Mouse (Mus musculus) CH12.LX (cell line): ENCODE data around the gene Arl6ip4. TPM values are rescaled to one million over a fixed set of nuclear protein-coding genes. Genes with fewer than 3 reads are reported as not detected.

Experiments used
- DNase-seq: peaks from one replicate; pipeline ENCODE4 v3.0.0-alpha.2; 2013; ENCODE audit errors: extremely low read depth
- H3K27ac ChIP-seq: 2 replicates; pipeline ENCODE4 v1.5.1; 2012; ENCODE audit warnings: low read depth, mild to moderate bottlenecking, control low read depth, moderate library complexity; ENCODE audit not compliant: insufficient read depth
- H3K27me3 ChIP-seq: replicated peaks from 2 replicates; pipeline ENCODE3; 2012; ENCODE audit warnings: inconsistent platforms
- H3K36me3 ChIP-seq, 2 experiments: replicated peaks in 1 of 2; 2 replicates each; pipeline versions ENCODE3 to v1.6.1; 2012; ENCODE audit warnings: inconsistent platforms in 1 of 2, low read length in 1 of 2, mild to moderate bottlenecking in 1 of 2, mixed read lengths in 1 of 2, moderate library complexity in 1 of 2; ENCODE audit not compliant: control insufficient read depth in 1 of 2, insufficient read depth in 1 of 2
- H3K4me1 ChIP-seq, 2 experiments: 2 replicates each; pipeline ENCODE4 v1.6.1; 2012; ENCODE audit warnings: inconsistent platforms in 1 of 2, moderate library complexity in 1 of 2; ENCODE audit not compliant: insufficient read depth in 2 of 2, control insufficient read depth in 1 of 2
- H3K4me2 ChIP-seq: 2 replicates; pipeline ENCODE4 v1.6.1; 2012; ENCODE audit warnings: low read depth, mild to moderate bottlenecking, control low read depth; ENCODE audit not compliant: poor library complexity, insufficient read depth, severe bottlenecking
- H3K4me3 ChIP-seq, 3 experiments: fragments of 150-350 bp in 1 of 3; sonication (generic) in 1 of 3; replicated peaks in 1 of 3; 2 replicates each; pipeline versions ENCODE3 to v1.5.1; 2011 to 2012; ENCODE audit warnings: low read depth in 2 of 3, low read length in 2 of 3, mild to moderate bottlenecking in 2 of 3, moderate library complexity in 2 of 3, control low read depth in 1 of 3, improper control_type of control experiment in 1 of 3, inconsistent platforms in 1 of 3, mixed read lengths in 1 of 3; ENCODE audit not compliant: poor library complexity in 1 of 3
- H3K79me2 ChIP-seq: replicated peaks from 2 replicates; pipeline ENCODE4 v1.6.1; 2012; ENCODE audit warnings: mild to moderate bottlenecking, moderate library complexity; ENCODE audit not compliant: control insufficient read depth, poor library complexity, insufficient read depth, severe bottlenecking; ENCODE audit errors: extremely low read depth
- H3K9ac ChIP-seq: 2 replicates; pipeline ENCODE4 v1.6.1; 2012; ENCODE audit warnings: low read depth, mild to moderate bottlenecking, control low read depth, moderate library complexity; ENCODE audit not compliant: insufficient read depth
- H3K9me3 ChIP-seq: replicated peaks from 2 replicates; pipeline ENCODE3; 2012; ENCODE audit warnings: low read length, inconsistent platforms, mixed read lengths
- BHLHE40 ChIP-seq: IDR thresholded peaks from 2 replicates; pipeline ENCODE4 v1.6.1; 2011; ENCODE audit warnings: mild to moderate bottlenecking, low read depth, low read length, improper control_type of control experiment
- CHD1 ChIP-seq: IDR thresholded peaks from 2 replicates; pipeline ENCODE4 v1.6.1; 2012; ENCODE audit warnings: low read depth, low read length, improper control_type of control experiment, inconsistent platforms
- CHD2 ChIP-seq: IDR thresholded peaks from 2 replicates; pipeline ENCODE4 v1.6.1; 2011; ENCODE audit warnings: low read length, improper control_type of control experiment
- CTCF ChIP-seq, 2 experiments: IDR thresholded peaks in 1 of 2; conservative IDR thresholded peaks in 1 of 2; 2 replicates each; pipeline ENCODE4 v1.5.1; 2011 to 2012; ENCODE audit warnings: low read depth in 2 of 2, low read length in 2 of 2, improper control_type of control experiment in 1 of 2, inconsistent platforms in 1 of 2, mild to moderate bottlenecking in 1 of 2, moderate library complexity in 1 of 2
- ELF1 ChIP-seq: IDR thresholded peaks from 2 replicates; pipeline ENCODE4 v1.6.1; 2014; ENCODE audit warnings: low read depth, mild to moderate bottlenecking, inconsistent platforms, low read length, improper control_type of control experiment
- EP300 ChIP-seq: IDR thresholded peaks from 2 replicates; pipeline ENCODE4 v1.6.1; 2011; ENCODE audit warnings: low read length, improper control_type of control experiment
- ETS1 ChIP-seq: conservative IDR thresholded peaks from 2 replicates; pipeline ENCODE4 v1.6.1; 2012; ENCODE audit warnings: low read depth, mild to moderate bottlenecking, inconsistent platforms, low read length, improper control_type of control experiment, moderate library complexity
- GABPA ChIP-seq: IDR thresholded peaks from 2 replicates; pipeline ENCODE4 v1.6.1; 2012; ENCODE audit warnings: low read depth, low read length, improper control_type of control experiment, inconsistent platforms; ENCODE audit not compliant: insufficient replicate concordance
- JUND ChIP-seq: conservative IDR thresholded peaks from 2 replicates; pipeline ENCODE4 v1.6.1; 2011; ENCODE audit warnings: low read depth, low read length, improper control_type of control experiment
- KAT2A ChIP-seq: IDR thresholded peaks from 2 replicates; pipeline ENCODE4 v1.6.1; 2012; ENCODE audit warnings: low read length, improper control_type of control experiment, inconsistent platforms; ENCODE audit not compliant: insufficient replicate concordance
- MAFK ChIP-seq: IDR thresholded peaks from 2 replicates; pipeline ENCODE4 v1.6.1; 2011; ENCODE audit warnings: low read length, improper control_type of control experiment; ENCODE audit not compliant: insufficient replicate concordance
- MAX ChIP-seq: IDR thresholded peaks from 2 replicates; pipeline ENCODE4 v1.6.1; 2011; ENCODE audit warnings: low read length, improper control_type of control experiment
- MEF2A ChIP-seq: IDR thresholded peaks from 2 replicates; pipeline ENCODE4 v1.6.1; 2014; ENCODE audit warnings: low read depth, mild to moderate bottlenecking, inconsistent platforms, low read length, improper control_type of control experiment, borderline replicate concordance
- MYC ChIP-seq: IDR thresholded peaks from 2 replicates; pipeline ENCODE4 v1.6.1; 2011; ENCODE audit warnings: low read depth, mild to moderate bottlenecking, improper control_type of control experiment, low read length
- NRF1 ChIP-seq: IDR thresholded peaks from 2 replicates; pipeline ENCODE4 v1.6.1; 2014; ENCODE audit warnings: low read depth, mild to moderate bottlenecking, inconsistent platforms, low read length, improper control_type of control experiment, moderate library complexity
- POLR2A ChIP-seq: IDR thresholded peaks from 2 replicates; pipeline ENCODE4 v1.6.1; 2011; ENCODE audit warnings: low read depth, mild to moderate bottlenecking, improper control_type of control experiment, low read length
- RAD21 ChIP-seq: IDR thresholded peaks from 2 replicates; pipeline ENCODE4 v1.6.1; 2011; ENCODE audit warnings: low read depth, mild to moderate bottlenecking, low read length, improper control_type of control experiment, moderate library complexity
- RCOR1 ChIP-seq: conservative IDR thresholded peaks from 2 replicates; pipeline ENCODE4 v1.6.1; 2012; ENCODE audit warnings: low read depth, mild to moderate bottlenecking, inconsistent platforms, low read length, improper control_type of control experiment
- SIN3A ChIP-seq: IDR thresholded peaks from 2 replicates; pipeline ENCODE4 v1.6.1; 2012; ENCODE audit warnings: low read length, improper control_type of control experiment, inconsistent platforms
- SMC3 ChIP-seq: IDR thresholded peaks from 2 replicates; pipeline ENCODE4 v1.6.1; 2011; ENCODE audit warnings: low read depth, low read length, improper control_type of control experiment
- TBP ChIP-seq: conservative IDR thresholded peaks from 2 replicates; pipeline ENCODE4 v1.6.1; 2011; ENCODE audit warnings: low read depth, low read length, improper control_type of control experiment
- TCF12 ChIP-seq: IDR thresholded peaks from 2 replicates; pipeline ENCODE4 v1.6.1; 2014; ENCODE audit warnings: low read depth, mild to moderate bottlenecking, inconsistent platforms, low read length, improper control_type of control experiment
- USF1 ChIP-seq: IDR thresholded peaks from 2 replicates; pipeline ENCODE4 v1.6.1; 2014; ENCODE audit warnings: low read depth, mild to moderate bottlenecking, inconsistent platforms, low read length, improper control_type of control experiment
- ZKSCAN1 ChIP-seq: IDR thresholded peaks from 2 replicates; pipeline ENCODE4 v1.6.1; 2012; ENCODE audit warnings: low read depth, inconsistent platforms, low read length, improper control_type of control experiment, borderline replicate concordance
- ZNF384 ChIP-seq: IDR thresholded peaks from 2 replicates; pipeline ENCODE4 v1.6.1; 2012; ENCODE audit warnings: low read depth, low read length, improper control_type of control experiment, inconsistent platforms
- dilution Hi-C: fragments of 300-500 bp; cut with MboI; formaldehyde crosslinking; loops from 2 replicates; pipeline ENCODE4 v1.14.3; 2020; ENCODE audit warnings: low sequenced_read_pairs; ENCODE audit not compliant: extremely low pct_unique_long_range_greater_than_20kb, extremely low pct_ligation_motif_present
- in situ Hi-C: fragments of 300-500 bp; cut with MboI; formaldehyde crosslinking; loops from 3 replicates; pipeline ENCODE4 v1.14.3; 2019; ENCODE audit warnings: low sequenced_read_pairs, low pct_ligation_motif_present, low pct_unique_long_range_greater_than_20kb, mixed read lengths
- polyA plus RNA-seq: library from polyadenylated mRNA; unstranded; fragments of >175 nt; gene quantifications from 2 replicates; pipeline ENCODE4 v1.2.1, GENCODE M21; 2012; ENCODE audit warnings: low read depth; ENCODE audit not compliant: insufficient read length
- total RNA-seq, 2 experiments: library from RNA; depleted of rRNA; stranded (reverse); fragments of 300-350 nt in 1 of 2; fragments of >200 nt in 1 of 2; gene quantifications; 2 replicates each; pipeline ENCODE4 v1.2.3; 2012 to 2014

The Arl6ip4 gene
- total and polyA plus RNA-seq, 3 experiments: 37.2 to 130 (median 63.2) TPM

- H3K27ac ChIP-seq: no peak overlapping the region
- H3K36me3 ChIP-seq: peaks cover 0 to 2% of the 10 kb centered on the region in 2 experiments
- H3K9me3 ChIP-seq: no peaks in the 10 kb centered on the region
- dilution Hi-C loops: no loop called here
- H3K9ac ChIP-seq: no peak overlapping the region
- no peak overlapping the region for H3K4me2 ChIP-seq
- no peak for DNase-seq
- H3K4me1 ChIP-seq: peaks cover 12 to 36% of the 10 kb centered on the region in 2 experiments
- TF ChIP-seq TBP: no peak
- no peak for TF ChIP-seq ELF1
- TF ChIP-seq MEF2A: no peak
- no peak for TF ChIP-seq CTCF (conservative IDR thresholded peaks at IDR 0.05 in 1 of 2, IDR thresholded peaks at IDR 0.05 in 1 of 2; ENCODE audit: low read depth in 2 of 2, low read length in 2 of 2)
- no peak for TF ChIP-seq MAX
- TF ChIP-seq POLR2A: no peak
- no peak for TF ChIP-seq SMC3
- no peak for TF ChIP-seq SIN3A
- in situ Hi-C loops: no loop called here
- H3K4me3 ChIP-seq: no peak overlapping the region
- H3K79me2 ChIP-seq: no peaks in the 10 kb centered on the region
- H3K27me3 ChIP-seq: no peaks in the 10 kb centered on the region
Observed at GRCm38 (mm10) chr5:124077241-124077640, 38.6 kb upstream of the Arl6ip4 start.

- no peaks in the 10 kb centered on the region for H3K9me3 ChIP-seq
- no peak overlapping the region for H3K27ac ChIP-seq
- dilution Hi-C loops: no loop called here
- H3K9ac ChIP-seq: no peak overlapping the region
- no peak overlapping the region for H3K4me3 ChIP-seq
- H3K4me2 ChIP-seq: no peak overlapping the region
- H3K36me3 ChIP-seq: peaks cover 0 to 2% of the 10 kb centered on the region in 2 experiments
- no peak for TF ChIP-seq RCOR1
- no peak for TF ChIP-seq RAD21
- TF ChIP-seq, all 38 proteins: peak for 0
- Histone ChIP-seq H3K4me1 (peaks cover 12 to 36% of the 10 kb centered on the region in 2 experiments), H3K79me2 (no peaks in the 10 kb centered on the region), H3K27me3 (no peaks in the 10 kb centered on the region)
- in situ Hi-C loops: no loop called here
- no peak for DNase-seq
Observed at GRCm38 (mm10) chr5:124077856-124078460, 37.9 kb upstream of the Arl6ip4 start.

- no peaks in the 10 kb centered on the region for H3K27me3 ChIP-seq
- no peaks in the 10 kb centered on the region for H3K9me3 ChIP-seq
- no peak for TF ChIP-seq USF1
- TF ChIP-seq MEF2A: no peak
- no peak for TF ChIP-seq MAFK
- TF ChIP-seq SIN3A: no peak
- no peak for TF ChIP-seq NRF1
- no peak for TF ChIP-seq MYC
- TF ChIP-seq EP300: no peak
- TF ChIP-seq CHD2: no peak
- TF ChIP-seq ZNF384: no peak
- no peak for TF ChIP-seq CHD1
- TF ChIP-seq ETS1: no peak
- no peak for TF ChIP-seq BHLHE40
- TF ChIP-seq SMC3: no peak
- no peak for TF ChIP-seq ZKSCAN1
- TF ChIP-seq KAT2A: no peak
- no peak for TF ChIP-seq RCOR1
- TF ChIP-seq GABPA: no peak
- TF ChIP-seq TCF12: no peak
- TF ChIP-seq JUND: no peak
- in situ Hi-C loops: no loop called here
- H3K9ac ChIP-seq: no peak overlapping the region
- peaks cover 0 to 2% of the 10 kb centered on the region in 2 experiments for H3K36me3 ChIP-seq
- H3K4me1 ChIP-seq: peaks cover 12 to 31% of the 10 kb centered on the region in 2 experiments
- no peak overlapping the region for H3K4me3 ChIP-seq
- no peak overlapping the region for H3K4me2 ChIP-seq
- no peak overlapping the region for H3K27ac ChIP-seq
- H3K79me2 ChIP-seq: no peaks in the 10 kb centered on the region
- no peak for DNase-seq
- dilution Hi-C loops: no loop called here
Observed at GRCm38 (mm10) chr5:124078794-124079416, 37.0 kb upstream of the Arl6ip4 start.
